Mouse (Mus musculus) erythroblast, embryonic 14.5 days (primary cell): ENCODE measurements around the gene Pth2r. TPM values are rescaled to one million over a fixed set of nuclear protein-coding genes. Genes with fewer than 3 reads are reported as not detected.

Experiments used
- H3K27me3 ChIP-seq: 2 replicates; pipeline ENCODE4 v1.6.1; 2012; ENCODE audit warnings: inconsistent platforms; ENCODE audit not compliant: control insufficient read depth
- H3K36me3 ChIP-seq: 2 replicates; pipeline ENCODE4 v1.6.1; 2012; ENCODE audit warnings: mild to moderate bottlenecking, inconsistent platforms; ENCODE audit not compliant: control insufficient read depth
- H3K4me1 ChIP-seq: 2 replicates; pipeline ENCODE4 v1.6.1; 2012; ENCODE audit warnings: inconsistent platforms; ENCODE audit not compliant: control insufficient read depth
- H3K4me3 ChIP-seq: replicated peaks from 2 replicates; pipeline ENCODE3; 2012; ENCODE audit warnings: moderate library complexity, mild to moderate bottlenecking, inconsistent platforms
- H3K9me3 ChIP-seq: 2 replicates; pipeline ENCODE4 v1.6.1; 2012; ENCODE audit warnings: low read length, inconsistent platforms, mixed read lengths; ENCODE audit not compliant: control insufficient read depth
- GATA1 ChIP-seq: IDR thresholded peaks from 2 replicates; pipeline ENCODE4 v1.6.1; 2012; ENCODE audit warnings: low read length, inconsistent platforms, mixed read lengths
- TAL1 ChIP-seq: IDR thresholded peaks from 3 replicates; pipeline ENCODE4 v1.6.1; 2012; ENCODE audit warnings: low read length, inconsistent platforms, mixed read lengths
- polyA plus RNA-seq: library from polyadenylated mRNA; stranded (reverse); fragments of >175 nt; gene quantifications from 2 replicates; pipeline ENCODE4 v1.2.3, GENCODE M21; 2012

Gene Pth2r
- polyA plus RNA-seq, 1 experiment = not detected

- Histone ChIP-seq H3K9me3 (no peaks in the 10 kb centered on the region), H3K4me3 (no peak overlapping the region), H3K27me3 (peaks cover 9% of the 10 kb centered on the region), H3K4me1 (no peaks in the 10 kb centered on the region), H3K36me3 (no peaks in the 10 kb centered on the region)
- TF ChIP-seq TAL1 (no peak), GATA1 (no peak)
These were observed 32.5 kb downstream of the Pth2r start for GRCm38 (mm10) chr1:65314054-65315021.

GRCm38 (mm10) chr1:65315022-65315407, 33.2 kb downstream of the Pth2r start:
- TF ChIP-seq GATA1 = no peak
- no peak for TF ChIP-seq TAL1
- Histone ChIP-seq H3K9me3 (no peaks in the 10 kb centered on the region), H3K4me1 (no peaks in the 10 kb centered on the region), H3K36me3 (no peaks in the 10 kb centered on the region), H3K4me3 (no peak overlapping the region), H3K27me3 (peaks cover 9% of the 10 kb centered on the region)

GRCm38 (mm10) chr1:65334026-65334425, 52.2 kb downstream of the Pth2r start:
- TF ChIP-seq GATA1 (no peak), TAL1 (no peak)

GRCm38 (mm10) chr1:65337768-65338167, 55.9 kb downstream of the Pth2r start:
- Histone ChIP-seq H3K4me3 (no peak overlapping the region), H3K27me3 (no peaks in the 10 kb centered on the region), H3K9me3 (no peaks in the 10 kb centered on the region), H3K4me1 (no peaks in the 10 kb centered on the region), H3K36me3 (no peaks in the 10 kb centered on the region)
- TF ChIP-seq GATA1 (no peak), TAL1 (no peak)

More at GRCm38 (mm10) chr1:65334026-65334425, 52.2 kb downstream of the Pth2r start:
- Histone ChIP-seq H3K9me3 (no peaks in the 10 kb centered on the region), H3K4me3 (no peak overlapping the region), H3K36me3 (no peaks in the 10 kb centered on the region), H3K4me1 (no peaks in the 10 kb centered on the region), H3K27me3 (no peaks in the 10 kb centered on the region)

- Histone ChIP-seq H3K9me3 (no peaks in the 10 kb centered on the region), H3K4me3 (no peak overlapping the region), H3K36me3 (no peaks in the 10 kb centered on the region), H3K4me1 (no peaks in the 10 kb centered on the region), H3K27me3 (no peaks in the 10 kb centered on the region)
- no peak for TF ChIP-seq GATA1
- no peak for TF ChIP-seq TAL1
These were observed 58.4 kb downstream of the Pth2r start for GRCm38 (mm10) chr1:65340240-65340639.

GRCm38 (mm10) chr1:65352979-65353378, 71.1 kb downstream of the Pth2r start:
- H3K4me3 ChIP-seq = no peak overlapping the region
- no peaks in the 10 kb centered on the region for H3K36me3 ChIP-seq
- H3K27me3 ChIP-seq = no peaks in the 10 kb centered on the region
- H3K9me3 ChIP-seq = peaks cover 14% of the 10 kb centered on the region
- TF ChIP-seq GATA1 (no peak), TAL1 (no peak)
- H3K4me1 ChIP-seq = no peaks in the 10 kb centered on the region

- Histone ChIP-seq H3K4me1 (no peaks in the 10 kb centered on the region), H3K9me3 (peaks cover 19% of the 10 kb centered on the region), H3K4me3 (no peak overlapping the region), H3K36me3 (no peaks in the 10 kb centered on the region), H3K27me3 (no peaks in the 10 kb centered on the region)
- TF ChIP-seq GATA1 (no peak), TAL1 (no peak)
These were observed 72.3 kb downstream of the Pth2r start for GRCm38 (mm10) chr1:65354153-65354552.

GRCm38 (mm10) chr1:65388328-65388727, 106.5 kb downstream of the Pth2r start:
- no peak for TF ChIP-seq GATA1
- no peak for TF ChIP-seq TAL1
- no peaks in the 10 kb centered on the region for H3K36me3 ChIP-seq
- no peak overlapping the region for H3K4me3 ChIP-seq
- H3K4me1 ChIP-seq = no peaks in the 10 kb centered on the region
- H3K9me3 ChIP-seq = no peaks in the 10 kb centered on the region; the same call in 1 of the 2 replicates
- no peaks in the 10 kb centered on the region for H3K27me3 ChIP-seq

GRCm38 (mm10) chr1:65389621-65390020, 107.8 kb downstream of the Pth2r start:
- TF ChIP-seq GATA1 (no peak), TAL1 (no peak)
- H3K9me3 ChIP-seq = no peaks in the 10 kb centered on the region; the same call in 1 of the 2 replicates
- H3K27me3 ChIP-seq = no peaks in the 10 kb centered on the region
- H3K36me3 ChIP-seq = no peaks in the 10 kb centered on the region
- no peaks in the 10 kb centered on the region for H3K4me1 ChIP-seq
- no peak overlapping the region for H3K4me3 ChIP-seq
